Mouse (Mus musculus) heart, embryonic 15.5 days (tissue): ENCODE measurements around the gene Wdr5. TPM values are rescaled to one million over a fixed set of nuclear protein-coding genes. Genes with fewer than 3 reads are reported as not detected.

Experiments used
- ATAC-seq: fragments of 200-750 bp; cut with Nextera tagmentation; replicated peaks from 2 replicates; pipeline ENCODE4 v1.8.0; 2017; ENCODE audit warnings: low read depth, moderate TSS enrichment; ENCODE audit not compliant: insufficient number of reproducible peaks, insufficient read depth, low FRiP score
- H3K27ac ChIP-seq: fragments of 300-500 bp; sonication (generic); 2 replicates; pipeline ENCODE4 v1.5.1; 2015; ENCODE audit warnings: mild to moderate bottlenecking, inconsistent platforms
- H3K27me3 ChIP-seq: fragments of 300-500 bp; sonication (generic); 2 replicates; pipeline ENCODE4 v1.6.1; 2015; ENCODE audit warnings: inconsistent platforms
- H3K36me3 ChIP-seq: fragments of 300-500 bp; sonication (generic); 2 replicates; pipeline ENCODE4 v1.6.1; 2015; ENCODE audit warnings: mild to moderate bottlenecking, inconsistent platforms
- H3K4me1 ChIP-seq: fragments of 300-500 bp; sonication (generic); replicated peaks from 2 replicates; pipeline ENCODE4 v1.6.1; 2015; ENCODE audit warnings: inconsistent platforms
- H3K4me2 ChIP-seq: fragments of 300-500 bp; sonication (generic); 2 replicates; pipeline ENCODE4 v1.6.1; 2015; ENCODE audit warnings: inconsistent platforms, mild to moderate bottlenecking, moderate library complexity
- H3K4me3 ChIP-seq: fragments of 300-500 bp; sonication (generic); 2 replicates; pipeline ENCODE4 v1.5.1; 2015; ENCODE audit warnings: mild to moderate bottlenecking, inconsistent platforms
- H3K9ac ChIP-seq: fragments of 300-500 bp; sonication (generic); 2 replicates; pipeline ENCODE4 v1.6.1; 2015; ENCODE audit warnings: mild to moderate bottlenecking, inconsistent platforms
- H3K9me3 ChIP-seq: fragments of 300-500 bp; sonication (generic); replicated peaks from 2 replicates; pipeline ENCODE4 v1.6.1; 2016; ENCODE audit warnings: inconsistent platforms
- WGBS: fragments of 180-500 bp; shearing (Covaris S2); methylation state at CpG from one replicate; pipeline ENCODE4 v1.1.7; 2015; ENCODE audit warnings: mixed read lengths; 5-methylcytosine and 5-hydroxymethylcytosine counted together
- polyA plus RNA-seq: library from polyadenylated mRNA; unstranded; fragments of >200 nt; fragmentation: Nextera tagmentation; extraction: Ambion mirVana; gene quantifications from 2 replicates; pipeline ENCODE4 v1.2.1, GENCODE M21; 2015

Gene Wdr5
- polyA plus RNA-seq, 1 experiment from 2014 or later, result 26.7 TPM

GRCm38 (mm10) chr2:27476303-27477192 lies 38.4 kb upstream of the Wdr5 start:
- H3K36me3 ChIP-seq, result no peaks in the 10 kb centered on the region
- peak overlapping the region; percentile 76 for H3K4me3 ChIP-seq
- H3K9ac ChIP-seq, result peak overlapping the region; percentile 94
- no peaks in the 10 kb centered on the region for H3K9me3 ChIP-seq
- WGBS, result 21% methylated on average over 11 of the region's 11 CpGs
- ATAC-seq, result no peak
- H3K27ac ChIP-seq, result peak overlapping the region; percentile 96
- peak overlapping the region; percentile 81 for H3K4me2 ChIP-seq
- peaks cover 34% of the 10 kb centered on the region for H3K4me1 ChIP-seq
- H3K27me3 ChIP-seq, result no peaks in the 10 kb centered on the region

GRCm38 (mm10) chr2:27479821-27480220 lies 35.1 kb upstream of the Wdr5 start:
- H3K9ac ChIP-seq, result no peak overlapping the region
- H3K4me2 ChIP-seq, result no peak overlapping the region
- no peaks in the 10 kb centered on the region for H3K36me3 ChIP-seq
- ATAC-seq, result no peak
- H3K27me3 ChIP-seq, result no peaks in the 10 kb centered on the region
- 53% methylated on average over 4 of the region's 4 CpGs for WGBS
- H3K4me3 ChIP-seq, result no peak overlapping the region
- H3K4me1 ChIP-seq, result peaks cover 5% of the 10 kb centered on the region
- no peaks in the 10 kb centered on the region for H3K9me3 ChIP-seq
- no peak overlapping the region for H3K27ac ChIP-seq

DNA sequence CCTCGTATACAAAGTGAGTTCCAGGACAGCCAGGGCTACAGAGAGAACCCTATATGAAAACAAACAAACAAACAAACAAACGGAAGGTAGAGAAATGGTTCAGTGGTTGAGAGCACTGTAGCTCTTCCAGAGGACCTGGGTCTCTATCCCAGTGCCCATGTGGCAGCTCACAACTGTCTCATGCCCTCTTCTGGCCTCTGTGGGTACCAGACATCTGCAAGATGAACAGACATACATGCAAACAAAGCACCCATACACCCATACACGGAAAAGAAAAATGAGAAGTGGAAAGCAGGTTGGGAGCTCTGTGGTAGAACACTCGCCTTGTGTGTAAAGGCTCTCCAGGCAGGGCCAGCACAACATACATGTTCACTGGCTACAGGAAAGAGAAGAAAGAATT lies 34.6 kb upstream of the Wdr5 start:
- no peak overlapping the region for H3K4me2 ChIP-seq
- ATAC-seq, result no peak
- WGBS, result 72% methylated on average over 4 of the region's 4 CpGs

GRCm38 (mm10) chr2:27482265-27482861 lies 32.6 kb upstream of the Wdr5 start:
- H3K27ac ChIP-seq, result no peak overlapping the region
- H3K4me1 ChIP-seq, result no peaks in the 10 kb centered on the region
- H3K4me3 ChIP-seq, result no peak overlapping the region
- no peak overlapping the region for H3K4me2 ChIP-seq
- no peak overlapping the region for H3K9ac ChIP-seq
- H3K9me3 ChIP-seq, result no peaks in the 10 kb centered on the region
- H3K27me3 ChIP-seq, result no peaks in the 10 kb centered on the region
- ATAC-seq, result no peak
- no peaks in the 10 kb centered on the region for H3K36me3 ChIP-seq
- WGBS, result 79% methylated on average over 7 of the region's 7 CpGs

More for the DNA sequence above, 34.6 kb upstream of the Wdr5 start:
- Histone ChIP-seq H3K9ac (no peak overlapping the region), H3K9me3 (no peaks in the 10 kb centered on the region), H3K27me3 (no peaks in the 10 kb centered on the region), H3K27ac (no peak overlapping the region), H3K4me1 (peaks cover 5% of the 10 kb centered on the region), H3K4me3 (no peak overlapping the region), H3K36me3 (no peaks in the 10 kb centered on the region)

DNA sequence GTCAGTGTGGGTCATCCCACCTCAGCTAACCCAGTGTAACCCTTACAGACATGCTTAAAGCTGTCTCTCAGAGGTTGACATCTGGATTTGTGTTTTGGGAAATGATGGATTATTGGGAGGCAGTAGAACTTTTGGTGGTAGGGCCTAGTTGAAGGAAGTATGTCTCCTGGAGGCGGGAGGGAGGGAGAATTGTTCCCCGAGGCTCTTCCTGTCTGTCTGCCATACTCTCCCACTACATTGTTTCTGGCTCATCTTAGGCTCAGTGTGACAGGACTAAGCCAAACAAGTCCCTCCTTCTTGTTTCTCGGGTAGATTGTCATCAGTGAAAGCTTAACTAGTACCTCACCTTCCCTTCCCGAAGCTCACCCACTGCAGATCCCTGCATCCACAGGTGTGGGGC lies 28.2 kb upstream of the Wdr5 start:
- Histone ChIP-seq H3K36me3 (no peaks in the 10 kb centered on the region), H3K9me3 (no peaks in the 10 kb centered on the region), H3K4me1 (no peaks in the 10 kb centered on the region), H3K9ac (no peak overlapping the region), H3K4me2 (no peak overlapping the region), H3K4me3 (no peak overlapping the region), H3K27ac (no peak overlapping the region), H3K27me3 (no peaks in the 10 kb centered on the region)
- ATAC-seq, result no peak
- 59% methylated on average over 4 of the region's 4 CpGs for WGBS

DNA sequence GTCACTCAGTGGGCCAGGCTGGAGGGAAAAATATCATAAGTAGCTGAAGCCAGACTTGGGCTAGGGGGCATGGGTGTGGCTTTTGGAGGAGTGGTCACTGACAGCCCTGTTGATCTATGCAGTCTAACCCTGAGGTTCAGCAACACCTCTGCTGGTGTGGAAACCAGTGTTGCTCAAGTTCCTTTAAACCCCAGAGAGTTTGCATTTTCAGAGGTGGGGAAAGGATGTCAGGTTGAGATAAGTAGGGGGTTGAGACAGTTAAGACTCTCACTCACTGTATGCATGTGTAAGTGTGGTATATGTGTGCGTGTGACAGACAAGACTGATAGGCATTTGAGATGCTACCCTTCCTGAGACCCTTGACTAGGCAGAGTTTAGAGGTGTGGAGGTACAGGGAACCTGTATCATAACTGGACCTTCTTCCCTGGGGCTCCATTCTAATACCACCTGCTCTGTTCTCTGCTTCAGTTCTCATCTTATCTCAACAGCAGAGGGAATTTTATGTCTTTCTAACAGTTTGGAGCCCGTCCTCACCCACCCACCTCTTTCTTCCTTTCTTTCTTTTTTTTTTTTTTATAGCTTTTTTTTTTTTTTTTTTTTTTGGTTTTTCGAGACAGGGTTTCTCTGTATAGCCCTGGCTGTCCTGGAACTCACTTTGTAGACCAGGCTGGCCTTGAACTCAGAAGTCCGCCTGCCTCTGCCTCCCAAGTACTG lies 27.5 kb upstream of the Wdr5 start:
- H3K4me1 ChIP-seq, result no peaks in the 10 kb centered on the region
- H3K27ac ChIP-seq, result no peak overlapping the region
- H3K36me3 ChIP-seq, result no peaks in the 10 kb centered on the region
- no peak overlapping the region for H3K9ac ChIP-seq
- H3K27me3 ChIP-seq, result no peaks in the 10 kb centered on the region
- no peak for ATAC-seq
- H3K4me2 ChIP-seq, result no peak overlapping the region
- no peaks in the 10 kb centered on the region for H3K9me3 ChIP-seq
- no peak overlapping the region for H3K4me3 ChIP-seq
- WGBS, result 69% methylated on average over 3 of the region's 4 CpGs

- WGBS, result 71% methylated on average over 1 of the region's 1 CpGs
Measured at GRCm38 (mm10) chr2:27488362-27488761, 26.6 kb upstream of the Wdr5 start.

GRCm38 (mm10) chr2:27490939-27491338 lies 24.0 kb upstream of the Wdr5 start:
- no peak overlapping the region for H3K4me3 ChIP-seq
- H3K4me2 ChIP-seq, result no peak overlapping the region
- no peak overlapping the region for H3K9ac ChIP-seq
- H3K4me1 ChIP-seq, result no peaks in the 10 kb centered on the region
- H3K36me3 ChIP-seq, result no peaks in the 10 kb centered on the region
- WGBS, result 73% methylated on average over 2 of the region's 2 CpGs
- H3K27me3 ChIP-seq, result no peaks in the 10 kb centered on the region
- H3K9me3 ChIP-seq, result no peaks in the 10 kb centered on the region
- ATAC-seq, result no peak
- H3K27ac ChIP-seq, result no peak overlapping the region

More at GRCm38 (mm10) chr2:27488362-27488761, 26.6 kb upstream of the Wdr5 start:
- ATAC-seq, result no peak
- Histone ChIP-seq H3K4me2 (no peak overlapping the region), H3K36me3 (no peaks in the 10 kb centered on the region), H3K9ac (no peak overlapping the region), H3K27me3 (no peaks in the 10 kb centered on the region), H3K4me1 (no peaks in the 10 kb centered on the region), H3K9me3 (no peaks in the 10 kb centered on the region), H3K4me3 (no peak overlapping the region), H3K27ac (no peak overlapping the region)

DNA sequence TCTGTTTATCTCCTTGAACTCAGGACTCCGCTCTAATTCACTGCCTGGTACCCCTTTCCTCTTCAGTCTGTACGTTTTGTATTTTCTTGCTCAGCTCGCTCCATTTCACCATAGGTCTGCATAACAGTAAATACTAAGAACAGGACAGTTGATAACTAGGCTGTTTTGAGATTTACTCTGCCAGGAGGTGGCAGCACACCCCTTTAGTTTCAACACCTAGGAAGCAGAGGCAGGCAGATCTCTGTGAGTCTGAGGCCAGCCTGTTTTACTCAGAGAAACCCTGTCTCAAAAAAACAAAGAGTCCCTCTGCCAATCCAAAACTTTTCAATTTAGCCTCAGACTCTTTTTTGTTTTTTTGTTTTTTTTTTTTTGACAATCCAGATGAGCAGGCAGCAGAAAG lies 21.0 kb upstream of the Wdr5 start:
- H3K9ac ChIP-seq, result no peak overlapping the region
- no peak for ATAC-seq
- H3K4me2 ChIP-seq, result no peak overlapping the region
- H3K4me1 ChIP-seq, result no peaks in the 10 kb centered on the region
- H3K4me3 ChIP-seq, result no peak overlapping the region
- H3K9me3 ChIP-seq, result no peaks in the 10 kb centered on the region
- no peaks in the 10 kb centered on the region for H3K27me3 ChIP-seq
- H3K36me3 ChIP-seq, result no peaks in the 10 kb centered on the region
- H3K27ac ChIP-seq, result no peak overlapping the region
- WGBS, result 94% methylated on average over 3 of the region's 3 CpGs

DNA sequence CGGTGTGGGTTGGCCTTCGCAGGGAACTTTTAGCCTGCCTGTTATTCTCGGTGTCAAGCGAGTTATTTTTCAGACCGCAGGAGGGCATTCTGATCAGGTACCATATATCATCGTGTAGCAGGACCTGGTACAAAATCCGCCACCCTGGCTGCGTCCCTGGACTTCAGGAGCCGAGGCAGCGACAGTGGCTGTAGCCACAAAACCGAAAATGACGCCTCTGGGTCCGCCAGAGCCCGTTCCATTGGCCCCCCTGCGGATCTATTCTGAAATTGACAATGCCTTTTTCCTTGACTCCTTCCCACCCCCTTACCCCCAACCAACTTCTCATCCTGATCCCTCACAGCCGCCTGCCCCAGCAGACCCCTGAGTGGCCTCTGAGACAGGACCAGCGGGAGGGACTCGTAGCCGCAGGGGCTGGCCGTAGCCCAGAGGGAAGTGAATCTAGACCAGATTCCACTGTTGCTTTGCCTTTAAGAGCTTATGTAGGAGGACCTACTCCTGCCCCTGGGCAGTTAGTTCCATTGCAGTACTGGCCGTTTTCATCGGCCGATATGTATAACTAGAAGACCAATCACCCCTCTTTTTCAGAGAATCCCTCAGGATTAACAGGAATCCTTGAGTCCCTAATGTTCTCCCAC lies 18.4 kb upstream of the Wdr5 start:
- Histone ChIP-seq H3K4me1 (no peaks in the 10 kb centered on the region), H3K27ac (peak overlapping the region; percentile 31), H3K36me3 (no peaks in the 10 kb centered on the region), H3K4me2 (peak overlapping the region; percentile 64), H3K9ac (no peak overlapping the region), H3K9me3 (no peaks in the 10 kb centered on the region), H3K4me3 (peak overlapping the region; percentile 45), H3K27me3 (no peaks in the 10 kb centered on the region)
- WGBS, result 56% methylated on average over 23 of the region's 23 CpGs
- ATAC-seq, result no peak
